Mouse (Mus musculus) activated CD4-positive, CD25-positive, alpha-beta regulatory T cell, adult 9 weeks (primary cell): ENCODE measurements around the gene Bckdk. TPM values are rescaled to one million over a fixed set of nuclear protein-coding genes. Genes with fewer than 3 reads are reported as not detected.

Experiments used
- polyA plus RNA-seq: library from polyadenylated mRNA; unstranded; fragments of 100-300 nt; shearing (Covaris generic); gene quantifications from one replicate; pipeline ENCODE4 v1.2.1, GENCODE M21; 2017

The Bckdk gene
- 52.5 TPM for polyA plus RNA-seq

GRCm38 (mm10) chr7:127903971-127904796, at the start of gene Bckdk:
Bckdk (plus strand) TSS chr7:127904082.

GRCm38 (mm10) chr7:127876041-127876466, 27.8 kb upstream of the Bckdk start, which contains the start of gene Zfp646:
Zfp646 (plus strand) TSS chr7:127876221.

GRCm38 (mm10) chr7:127876467-127877348, 27.2 kb upstream of the Bckdk start, which contains the start of gene Zfp668:
Zfp668 (minus strand) TSS chr7:127876828.

GRCm38 (mm10) chr7:127890798-127891197, 13.1 kb upstream of the Bckdk start, which contains the start of gene Prss53:
Prss53 (minus strand) TSS chr7:127890970.

GRCm38 (mm10) chr7:127895442-127895841, 8.4 kb upstream of the Bckdk start, which contains the start of the genes Gm21974 and Vkorc1:
Gm21974 (minus strand) TSS chr7:127895454.
Vkorc1 (minus strand) TSS chr7:127895617.

GRCm38 (mm10) chr7:127912190-127912871, 8.4 kb downstream of the Bckdk start, which contains the start of gene Kat8:
Kat8 (plus strand) TSS chr7:127912516.

GRCm38 (mm10) chr7:127929923-127930322, 26.0 kb downstream of the Bckdk start, which contains the start of gene Prss8:
Prss8 (minus strand) TSS chr7:127930104.

GRCm38 (mm10) chr7:127946470-127947023, 42.7 kb downstream of the Bckdk start, which contains the start of gene Prss36:
Prss36 (minus strand) TSS chr7:127946725.

Other genes with a start within 250 kb of the Bckdk start
- 20.6 TPM for gene Bcl7c, start 195.1 kb upstream of the Bckdk start, polyA plus RNA-seq
- not detected for gene Ctf1, start 191.3 kb upstream of the Bckdk start, polyA plus RNA-seq
- gene Ctf2, start 171.9 kb upstream of the Bckdk start, polyA plus RNA-seq: not detected
- gene Fbxl19, start 159.5 kb upstream of the Bckdk start, polyA plus RNA-seq: 0.89 TPM
- 32.8 TPM for gene Orai3, start 134.3 kb upstream of the Bckdk start, polyA plus RNA-seq
- gene Setd1a, start 127.4 kb upstream of the Bckdk start, polyA plus RNA-seq: 1.5 TPM
- gene Gm49388, start 118.5 kb upstream of the Bckdk start, polyA plus RNA-seq: not detected
- gene Hsd3b7, start 103.5 kb upstream of the Bckdk start, polyA plus RNA-seq: 4.9 TPM
- 168 TPM for gene Stx4a, start 79.8 kb upstream of the Bckdk start, polyA plus RNA-seq
- not detected for gene Stx1b, start 79.5 kb upstream of the Bckdk start, polyA plus RNA-seq
- gene Zfp646, start 27.9 kb upstream of the Bckdk start, polyA plus RNA-seq: 65.1 TPM
- 21.6 TPM for gene Zfp668, start 27.3 kb upstream of the Bckdk start, polyA plus RNA-seq
- 0.81 TPM for gene Prss53, start 13.1 kb upstream of the Bckdk start, polyA plus RNA-seq
- not detected for gene Gm21974, start 8.6 kb upstream of the Bckdk start, polyA plus RNA-seq
- 54.2 TPM for gene Vkorc1, start 8.5 kb upstream of the Bckdk start, polyA plus RNA-seq
- 51.7 TPM for gene Kat8, start 8.4 kb downstream of the Bckdk start, polyA plus RNA-seq
- not detected for gene Prss8, start 26.0 kb downstream of the Bckdk start, polyA plus RNA-seq
- 5.0 TPM for gene Prss36, start 42.6 kb downstream of the Bckdk start, polyA plus RNA-seq
- gene Fus, start 63.4 kb downstream of the Bckdk start, polyA plus RNA-seq: 135 TPM
- gene Pycard, start 89.8 kb downstream of the Bckdk start, polyA plus RNA-seq: 339 TPM
- not detected for gene Trim72, start 99.9 kb downstream of the Bckdk start, polyA plus RNA-seq
- gene Itgam, start 158.6 kb downstream of the Bckdk start, polyA plus RNA-seq: 1.3 TPM
- not detected for gene Gm49368, start 158.6 kb downstream of the Bckdk start, polyA plus RNA-seq
- 0.87 TPM for gene Itgax, start 225.5 kb downstream of the Bckdk start, polyA plus RNA-seq